Mouse (Mus musculus) left cerebral cortex, adult 2 months (tissue): Measurements from ENCODE around the gene Acan. TPM values are rescaled to one million over a fixed set of nuclear protein-coding genes. Genes with fewer than 3 reads are reported as not detected.

Experiments
- DNase-seq, 2 experiments: peaks; one replicate each; pipeline ENCODE4 v3.0.0; 2021 to 2022; ENCODE audit warnings: low spot score in 2 of 2, mixed read lengths in 1 of 2; ENCODE audit errors: extremely low spot score in 1 of 2
- H3K27ac ChIP-seq: fragments of 200-600 bp; 2 replicates; pipeline ENCODE4 v1.8.1; 2022
- H3K4me3 ChIP-seq: fragments of 200-600 bp; 2 replicates; pipeline ENCODE4 v1.8.1; 2022
- CTCF ChIP-seq: fragments of 200-600 bp; IDR thresholded peaks from 2 replicates; pipeline ENCODE4 v1.8.1; 2022; ENCODE audit warnings: antibody characterized with exemption, mild to moderate bottlenecking, moderate library complexity
- intact Hi-C: fragments of 180-260 bp; cut with DNase I; formaldehyde crosslinking; loops from one replicate; pipeline ENCODE4 v1.15.1; 2025
- total RNA-seq, 2 experiments: library from RNA; stranded (reverse); gene quantifications; 2 replicates each; pipeline ENCODE4 v1.2.3; 2021

The Acan gene
- total RNA-seq, 2 experiments from 2014 or later = 3.2 to 5.8 TPM

GRCm38 (mm10) chr7:79147011-79147837 is 93.9 kb downstream of the Acan start:
- no peak for TF ChIP-seq CTCF
- H3K27ac ChIP-seq = no peak overlapping the region
- H3K4me3 ChIP-seq = peak overlapping the region; percentile 11; the same call in 1 of the 2 replicates
- DNase-seq = no peak
- intact Hi-C loops = no loop called here

- peak overlapping the region; percentile 44 for H3K4me3 ChIP-seq
- DNase-seq = no peak
- TF ChIP-seq CTCF = no peak
- peak overlapping the region; percentile 70; the same call in 1 of the 2 replicates for H3K27ac ChIP-seq
- intact Hi-C loops = loop anchor here (2.0 kb wide), 1 partner anchor 47 kb away; no protein-coding TSS in a partner anchor
Observed at GRCm38 (mm10) chr7:79147931-79148653, 94.8 kb downstream of the Acan start.

- peak within 1 kb of the TSS; percentile 70 for H3K27ac ChIP-seq
- peak within 1 kb of the TSS; percentile 44 for H3K4me3 ChIP-seq
- peak; percentile 69 to 77 for DNase-seq
- intact Hi-C loops = loop anchor here (2.0 kb wide), 1 partner anchor 46 kb away; no protein-coding TSS in a partner anchor
- TF ChIP-seq CTCF = no peak; the same call in 1 of the 2 replicates
Observed at GRCm38 (mm10) chr7:79148711-79149266, 95.5 kb downstream of the Acan start, which contains the start of gene Mfge8. Mfge8 (minus strand) TSS chr7:79149060.

GRCm38 (mm10) chr7:79149522-79149921 is 96.2 kb downstream of the Acan start:
- Histone ChIP-seq H3K4me3 (peak overlapping the region; percentile 44; the same call in 1 of the 2 replicates), H3K27ac (no peak overlapping the region)
- TF ChIP-seq CTCF = no peak
- no peak for DNase-seq
- intact Hi-C loops = loop anchor here (2.0 kb wide), 1 partner anchor 45 kb away; no protein-coding TSS in a partner anchor

- DNase-seq = no peak
- no peak overlapping the region for H3K4me3 ChIP-seq
- intact Hi-C loops = no loop called here
- no peak for TF ChIP-seq CTCF
- H3K27ac ChIP-seq = no peak overlapping the region
Observed at GRCm38 (mm10) chr7:79159406-79159805, 106.1 kb downstream of the Acan start.

Other genes with a start within 250 kb of the Acan start
- 1 to 10 TPM; 6.1 TPM for gene Det1, start 206.2 kb upstream of the Acan start, total RNA-seq
- gene Aen, start 157.6 kb upstream of the Acan start, total RNA-seq = 10 to 100 TPM; 20.6 to 22.1 TPM
- 1 to 10 TPM in 1 of 2 experiments, under 1 TPM in 1; 0.65 to 1.2 TPM for gene Isg20, start 140.1 kb upstream of the Acan start, total RNA-seq
- gene Hapln3, start 77.5 kb downstream of the Acan start, total RNA-seq = 1 to 10 TPM; 1.4 to 1.9 TPM
- gene Mfge8, start 95.6 kb downstream of the Acan start, total RNA-seq = 100 to 1,000 TPM; 190 to 199 TPM
- gene Abhd2, start 219.7 kb downstream of the Acan start, total RNA-seq = 100 to 1,000 TPM; 103 to 116 TPM